Mouse (Mus musculus) Muller cell, postnatal 12 days (primary cell): ENCODE measurements at regions not wholly inside any gene's neighbourhood (a gene's known extent, or its start where the extent isn't known, plus 50 kb on each side); places are given as distances from the start of the nearest gene placed in this dataset.

Source experiments
- DNase-seq: peaks from one replicate; pipeline ENCODE4 v3.0.0-alpha.2; 2015; ENCODE audit errors: inconsistent ontology term

DNA sequence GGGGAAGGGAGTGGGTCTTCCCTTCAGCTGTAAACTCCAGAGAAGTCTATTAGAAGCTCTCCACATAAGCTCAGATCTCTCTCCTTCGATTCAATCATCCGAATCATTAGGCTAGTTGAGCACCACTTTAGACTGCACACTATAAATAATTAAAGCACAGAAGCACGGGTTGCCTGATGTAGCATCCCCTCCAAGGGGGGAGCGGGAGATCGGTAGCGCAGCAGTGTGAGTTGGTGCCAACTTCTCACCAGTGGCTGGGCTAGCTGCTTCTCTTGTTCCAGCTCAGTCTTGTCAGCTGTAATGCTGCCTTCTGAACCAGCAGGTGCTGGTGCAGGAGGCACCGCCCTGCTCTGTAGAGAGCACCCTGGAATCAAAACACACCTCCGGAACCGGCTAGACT lies 78.6 kb downstream of the A830031A19Rik start:
- no peak for DNase-seq

DNA sequence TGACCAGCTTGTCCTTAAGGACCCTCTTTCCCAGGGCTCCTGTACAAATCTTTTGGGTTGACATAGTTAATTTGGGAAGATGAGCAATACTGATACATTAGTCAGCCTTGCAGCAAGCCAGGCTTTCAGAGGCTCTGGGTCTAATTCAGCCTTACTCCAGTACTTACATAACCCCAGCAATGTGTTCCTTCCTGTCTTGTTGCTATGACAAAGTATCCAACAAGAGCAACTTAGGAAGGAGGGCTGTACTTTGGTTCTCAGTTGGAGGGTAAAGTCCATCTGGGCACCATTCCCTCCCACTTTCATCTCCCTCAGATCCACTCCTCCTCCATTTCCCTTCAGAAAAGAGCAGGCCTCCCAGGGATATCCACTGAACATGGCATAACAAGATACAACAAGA lies 80.7 kb downstream of the A830031A19Rik start:
- no peak for DNase-seq

DNA sequence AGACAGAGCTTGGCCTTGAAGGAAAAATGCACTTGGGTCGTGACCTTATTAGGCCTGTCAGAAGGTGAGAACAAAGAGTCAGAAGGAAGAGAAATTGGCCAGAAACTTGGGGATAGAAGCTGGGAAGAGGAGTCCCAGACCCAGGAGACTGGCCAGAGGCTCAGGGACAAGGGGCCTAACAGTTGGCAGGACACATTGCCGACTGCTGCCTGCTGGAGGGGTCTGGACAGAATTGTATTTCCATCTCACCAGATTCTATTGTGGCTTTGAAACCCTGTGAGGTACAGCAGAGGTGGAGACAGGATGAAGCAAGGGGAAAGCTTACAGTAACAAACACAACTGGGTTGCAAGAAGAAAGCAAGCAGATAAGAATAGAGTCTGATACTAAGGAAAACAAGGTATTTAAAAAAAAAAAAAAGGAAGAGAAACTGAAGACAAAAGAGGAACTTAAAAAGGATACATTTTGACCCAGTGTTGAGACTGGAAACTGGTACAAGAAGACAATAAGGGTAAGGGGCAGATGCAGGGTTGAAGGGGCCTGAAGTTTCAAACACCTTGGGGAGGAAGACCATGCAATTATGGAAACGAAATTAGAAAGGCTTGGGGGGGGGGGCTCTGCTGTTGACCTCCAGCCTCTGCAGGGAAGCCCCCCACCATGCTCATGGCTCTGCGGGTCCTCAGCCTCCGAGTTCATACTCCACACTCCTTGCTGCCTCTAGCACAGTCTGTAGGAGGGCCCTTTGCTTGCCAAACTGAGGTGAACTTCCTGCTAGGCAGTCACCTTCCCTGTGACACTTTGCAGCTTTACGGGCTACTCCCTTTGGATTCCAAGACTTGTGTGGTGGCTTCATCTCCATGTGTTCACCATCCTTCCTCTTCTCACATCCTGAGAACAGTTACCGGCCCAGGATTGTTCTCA lies 87.1 kb downstream of the A830031A19Rik start:
- DNase-seq = no peak

DNA sequence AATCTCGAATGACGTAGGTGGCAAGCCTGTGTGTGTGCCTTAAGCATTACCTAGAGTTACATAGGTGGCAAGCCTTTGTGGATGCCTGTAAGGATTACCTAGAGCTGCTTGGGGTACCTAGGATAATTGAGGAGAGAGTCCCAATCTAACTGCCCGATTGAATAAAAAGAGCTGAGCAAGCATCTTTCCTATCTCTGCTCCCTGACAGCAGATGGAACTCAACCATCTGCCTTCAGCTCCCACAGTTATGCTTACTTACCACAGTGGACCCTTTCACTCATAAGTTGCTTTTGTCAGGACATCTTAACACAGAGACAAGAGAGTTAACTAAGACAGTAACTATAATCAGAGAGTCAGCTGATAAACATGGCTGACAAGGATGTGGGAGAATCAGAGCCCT lies 89.6 kb downstream of the A830031A19Rik start:
- DNase-seq = no peak

DNA sequence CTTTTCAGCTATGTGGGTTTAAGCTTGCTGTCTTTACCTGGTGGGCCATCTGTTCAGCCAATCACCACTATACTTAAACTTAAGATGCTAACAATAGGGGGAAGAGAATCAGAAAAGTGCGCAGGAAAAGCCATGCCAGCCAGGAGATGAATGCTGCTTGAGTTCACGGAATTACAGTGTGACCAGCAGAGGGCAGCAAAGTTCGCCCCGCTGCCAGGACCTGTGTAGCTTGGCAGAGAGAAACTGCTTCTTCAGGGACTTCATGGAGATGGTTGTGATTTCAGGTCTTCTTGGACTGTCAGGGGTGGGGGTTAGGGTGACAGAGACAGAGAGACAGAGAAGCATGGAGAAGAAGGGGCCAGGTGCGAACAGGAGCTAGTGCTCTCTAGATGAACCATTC lies 84.3 kb upstream of the Papolg start:
- peak; percentile 38 for DNase-seq

DNA sequence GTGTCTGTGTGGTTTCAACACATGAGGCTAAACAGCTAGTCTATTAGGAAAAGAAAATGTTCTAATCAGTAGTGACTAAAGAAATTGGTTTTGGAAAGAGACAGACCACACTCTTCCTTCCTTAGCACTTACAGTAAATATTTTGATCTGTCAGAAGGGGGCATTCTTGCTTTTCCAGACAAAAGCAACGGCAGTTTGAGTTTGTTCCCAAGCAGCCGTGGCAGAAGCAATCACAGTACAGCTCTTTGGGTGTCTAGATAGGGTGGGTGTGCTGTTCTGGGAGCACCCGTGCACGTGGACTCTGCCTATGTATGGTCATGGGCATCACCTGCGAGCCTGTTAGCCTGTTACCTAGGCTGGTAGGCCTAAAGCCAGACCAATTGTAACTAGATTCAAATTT lies 83.2 kb upstream of the Papolg start:
- DNase-seq = no peak

DNA sequence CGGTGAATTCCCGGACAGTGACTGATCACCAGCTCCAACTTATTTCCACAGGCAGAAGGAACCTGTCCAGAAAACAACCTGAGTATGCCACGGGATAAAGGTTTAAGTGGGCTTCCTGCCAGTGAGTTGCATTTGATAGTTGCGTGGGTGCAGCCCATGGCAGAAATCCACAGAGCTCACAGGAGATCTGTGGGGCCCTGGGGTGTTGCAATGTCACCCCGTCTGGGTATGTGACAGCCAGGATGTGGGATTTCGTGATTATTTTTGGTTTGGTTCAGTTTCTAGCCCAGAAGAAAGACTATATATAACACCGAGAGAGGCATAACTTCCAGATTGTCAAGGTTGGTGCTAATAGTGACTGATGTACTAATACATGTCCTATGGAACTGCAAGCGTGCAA lies 82.0 kb upstream of the Papolg start:
- DNase-seq = no peak

DNA sequence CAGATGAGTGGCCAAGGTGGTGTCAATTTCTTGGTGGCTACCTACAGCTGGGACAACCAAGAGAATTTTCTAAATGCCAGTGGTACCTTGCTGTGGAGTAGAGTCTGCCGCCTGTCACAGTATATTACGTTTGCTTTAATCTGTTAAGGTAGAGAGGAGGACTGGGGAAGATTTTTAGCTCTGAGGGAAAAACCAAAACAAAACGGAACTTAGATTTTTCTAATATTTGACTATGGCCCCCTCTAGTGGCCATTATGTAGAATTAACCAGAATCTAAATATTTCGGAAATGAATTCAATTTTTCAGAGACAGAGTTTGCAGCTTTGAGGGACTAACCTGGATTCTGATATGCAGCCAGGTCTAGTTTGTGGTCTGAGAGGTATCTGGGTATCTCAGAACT lies 59.3 kb upstream of the Papolg start:
- DNase-seq = peak; percentile 28

DNA sequence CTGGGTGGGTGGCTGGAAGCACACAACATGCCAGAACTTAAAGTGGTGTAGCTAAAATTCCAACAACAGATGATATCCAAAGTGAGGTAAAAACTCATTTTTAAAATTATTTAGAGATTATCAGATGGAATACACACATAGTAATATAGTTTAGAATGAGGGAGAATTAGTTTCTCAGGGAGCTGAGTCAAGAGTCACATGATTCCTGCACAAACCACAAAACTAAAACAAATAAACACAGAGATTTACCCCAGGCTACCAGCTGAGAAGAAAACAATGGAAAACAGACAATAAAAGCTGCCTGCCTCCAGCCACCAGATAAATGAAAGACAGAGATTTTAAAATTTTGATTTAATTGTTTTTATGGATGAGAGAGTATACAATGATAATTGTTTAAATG lies 50.9 kb upstream of the Papolg start:
- DNase-seq = no peak
